Mouse (Mus musculus) cerebellum, adult 11-12 months (tissue): Measurements from ENCODE around the gene Parp2.
"Not testable (repeated sequence)": the region's sequence is repeated elsewhere in the genome, so short reads cannot be mapped to it uniquely, and the experiment has no call there.

Source experiments
- DNase-seq: peaks from one replicate; pipeline ENCODE4 v3.0.0; 2022

Gene Parp2

DNA sequence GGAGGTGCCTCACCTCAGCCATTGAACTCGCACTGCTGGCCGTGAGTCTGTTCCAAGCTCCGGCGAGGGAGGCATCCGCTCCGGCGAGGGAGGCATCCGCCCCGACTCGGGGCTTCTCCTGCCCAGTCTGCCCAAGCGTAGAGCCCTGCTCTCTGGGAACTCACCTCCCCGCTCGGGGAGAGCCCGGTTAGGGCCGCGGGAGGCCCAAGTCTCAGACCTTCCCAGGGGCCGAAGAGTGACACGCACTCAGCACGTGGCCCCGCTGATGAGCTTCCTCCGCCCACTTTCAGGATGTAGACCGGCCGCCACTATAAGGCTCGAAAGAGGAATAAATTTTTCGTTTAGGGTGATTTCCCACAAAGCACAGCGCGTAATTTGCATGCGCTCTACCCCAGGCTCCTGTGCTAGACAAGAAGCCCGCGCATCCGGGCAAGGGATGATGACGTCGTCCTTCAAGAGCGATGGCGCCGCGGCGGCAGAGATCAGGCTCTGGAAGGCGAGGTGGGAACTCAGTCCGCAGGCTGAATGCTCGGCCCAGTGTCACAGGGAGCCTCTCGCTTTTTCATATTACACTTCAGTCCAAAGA lies at the start of gene Parp2, which contains the start of gene Ccnb1ip1:
Gene Parp2 (plus strand): TSS at position 355 of the 586 bp plus-strand sequence.
Gene Ccnb1ip1 (minus strand): TSS at position 246 of the 586 bp plus-strand sequence.
- DNase-seq, result peak; percentile 99

DNA sequence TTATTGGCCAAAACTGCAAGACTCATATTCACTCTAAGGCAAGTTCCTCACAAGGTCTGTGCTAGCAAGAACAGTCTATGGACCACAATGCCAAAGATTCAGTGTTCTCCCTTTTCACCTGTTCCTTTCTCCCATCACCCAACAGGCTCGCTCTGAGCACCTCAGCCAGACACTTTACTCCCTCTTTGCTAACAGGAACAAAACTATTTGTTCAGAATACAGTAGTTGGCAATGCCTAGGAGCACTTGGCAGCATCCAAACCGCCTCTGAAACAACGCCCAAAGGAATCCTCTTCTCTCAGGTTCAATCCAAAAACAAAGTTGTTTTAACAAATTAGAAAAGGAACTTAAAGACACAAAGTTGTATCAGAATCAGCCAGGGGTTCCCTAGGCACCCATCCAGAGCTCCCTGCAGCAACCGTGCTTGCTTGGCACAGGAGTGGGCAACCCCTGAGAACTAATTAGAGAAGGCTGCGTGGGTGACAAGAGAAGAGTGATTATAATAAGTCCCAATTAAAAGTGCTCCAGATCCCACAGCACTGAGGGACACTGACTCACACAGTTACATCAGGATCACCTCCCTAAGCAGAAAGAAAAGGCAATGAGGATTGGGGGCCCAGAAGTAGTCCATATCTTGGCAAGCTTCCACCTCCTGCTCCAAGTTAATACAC lies 49.1 kb upstream of the Parp2 start:
- DNase-seq, result no peak

GRCm38 (mm10) chr14:50765736-50766135 lies 41.9 kb upstream of the Parp2 start:
- DNase-seq, result no peak

DNA sequence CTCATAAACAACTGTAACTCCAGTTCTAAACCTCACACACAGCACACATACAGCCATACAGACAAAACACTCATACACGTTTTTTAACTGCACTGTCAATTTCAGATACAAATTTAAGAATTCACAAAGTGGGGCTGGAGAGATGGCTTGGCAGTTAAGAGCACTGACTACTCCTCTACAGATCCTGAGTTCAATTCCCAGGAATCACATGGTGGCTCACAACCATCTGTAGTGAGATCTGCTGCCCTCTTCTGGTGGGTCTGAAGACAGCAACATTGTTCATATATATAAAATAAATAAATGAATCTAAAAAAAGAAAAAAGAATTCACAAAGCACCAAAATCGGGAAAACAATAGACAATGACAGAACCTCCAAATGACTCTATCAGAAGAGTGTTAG lies 36.3 kb upstream of the Parp2 start:
- no peak for DNase-seq

GRCm38 (mm10) chr14:50782166-50782565 lies 25.5 kb upstream of the Parp2 start:
- DNase-seq, result no peak

GRCm38 (mm10) chr14:50784391-50785250 lies 23.0 kb upstream of the Parp2 start:
- DNase-seq, result no peak

GRCm38 (mm10) chr14:50785251-50785637 lies 22.4 kb upstream of the Parp2 start, which contains the start of gene Ttc5:
TSS of gene Ttc5 (minus strand) at chr14:50785519.
- peak; percentile 80 for DNase-seq

- DNase-seq, result no peak
Observed at GRCm38 (mm10) chr14:50788157-50788556, 19.5 kb upstream of the Parp2 start.

- DNase-seq, result no peak
Observed at GRCm38 (mm10) chr14:50795261-50795935, 12.2 kb upstream of the Parp2 start.

DNA sequence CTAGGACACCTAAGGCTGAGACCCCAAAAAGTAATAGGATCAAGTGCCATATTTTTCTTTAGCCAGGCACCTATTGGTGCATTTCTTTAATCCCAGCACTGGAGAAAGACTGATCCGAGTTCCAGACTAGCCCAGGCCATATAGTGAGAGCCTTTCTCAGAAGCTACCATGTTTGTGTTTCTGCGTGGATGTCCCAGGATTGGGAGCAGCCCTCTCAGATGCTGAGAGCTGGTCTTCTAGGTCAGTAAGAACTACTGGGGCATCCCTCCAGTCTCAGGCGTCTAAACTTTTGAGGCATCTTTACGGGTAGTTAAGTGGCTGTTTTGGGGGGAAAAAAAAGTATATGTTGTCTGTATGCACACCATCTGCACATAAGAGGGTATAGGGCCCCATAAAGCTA lies 11.7 kb upstream of the Parp2 start:
- DNase-seq, result no peak

DNA sequence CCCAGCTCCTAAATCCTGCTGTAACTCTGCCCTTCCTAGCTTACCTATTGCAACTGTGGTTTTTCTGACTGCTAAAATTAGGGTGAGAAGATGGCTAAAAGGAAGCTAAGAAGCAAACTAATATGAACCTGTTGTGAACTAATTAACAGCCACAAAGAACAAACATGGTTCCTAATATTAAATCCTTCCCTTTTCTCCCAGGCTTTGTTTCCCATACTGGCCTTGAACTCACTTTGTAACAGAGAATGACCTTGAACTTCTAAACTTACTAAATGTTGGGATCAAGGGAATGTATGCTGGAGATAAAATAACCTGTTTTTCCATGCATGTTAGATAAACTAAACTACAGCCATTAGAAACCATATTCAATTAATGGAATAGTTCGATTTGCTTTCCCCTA lies 11.2 kb upstream of the Parp2 start:
- no peak for DNase-seq

DNA sequence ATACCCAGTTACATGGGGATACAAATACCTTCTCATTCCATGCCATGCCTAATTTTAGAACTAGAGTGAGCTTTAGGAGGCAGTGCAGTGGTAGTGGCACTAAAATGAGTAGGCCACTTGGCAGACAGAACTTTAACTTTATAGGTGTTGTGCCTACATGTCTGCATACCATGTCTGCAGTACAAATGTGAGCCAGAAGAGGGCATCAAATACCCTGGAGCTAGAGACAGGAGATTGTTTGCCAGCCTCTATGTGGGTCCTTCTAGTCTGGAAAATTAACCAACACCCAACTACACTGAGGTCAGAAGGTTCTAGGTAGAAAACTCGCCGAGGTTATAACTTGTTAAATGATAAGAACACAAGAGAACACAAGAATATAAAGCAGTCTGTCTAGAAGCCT lies 9.1 kb upstream of the Parp2 start:
- no peak for DNase-seq

DNA sequence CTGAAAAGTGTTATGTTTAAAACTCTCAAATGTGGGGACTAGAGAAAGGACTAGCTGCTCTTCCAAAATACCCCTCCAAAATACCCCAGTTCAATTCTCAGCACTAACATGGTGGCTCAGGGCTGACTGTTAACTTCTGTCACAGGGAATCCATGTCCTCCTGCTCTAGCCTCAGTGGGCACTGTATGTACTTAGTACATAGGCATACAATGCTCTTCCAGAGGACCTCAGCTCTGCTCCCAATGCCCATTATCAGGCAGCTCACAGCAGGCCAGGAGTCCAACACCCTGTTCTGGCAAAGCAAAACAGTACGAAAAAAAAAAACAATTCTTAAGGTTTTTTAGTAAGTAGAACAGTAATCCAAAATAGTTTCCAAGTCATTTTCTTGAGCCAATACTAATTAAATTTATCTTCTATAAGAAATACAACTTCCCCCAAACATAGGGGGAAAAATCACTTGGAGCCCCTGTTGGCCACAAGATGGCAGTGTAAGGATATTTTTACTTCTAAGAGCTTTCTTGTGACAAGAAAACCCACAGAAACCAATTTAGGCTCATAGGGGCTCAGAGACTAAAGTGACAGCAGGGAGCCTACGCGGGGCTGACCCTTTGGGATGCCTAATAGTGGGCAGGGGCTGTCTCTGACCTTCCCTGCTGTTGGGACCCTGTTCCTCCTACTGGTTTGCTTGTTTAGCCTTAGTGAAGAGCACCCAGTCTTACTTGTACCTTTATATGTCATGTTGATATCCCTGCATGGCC lies 8.0 kb upstream of the Parp2 start:
- DNase-seq, result peak; percentile 28

DNA sequence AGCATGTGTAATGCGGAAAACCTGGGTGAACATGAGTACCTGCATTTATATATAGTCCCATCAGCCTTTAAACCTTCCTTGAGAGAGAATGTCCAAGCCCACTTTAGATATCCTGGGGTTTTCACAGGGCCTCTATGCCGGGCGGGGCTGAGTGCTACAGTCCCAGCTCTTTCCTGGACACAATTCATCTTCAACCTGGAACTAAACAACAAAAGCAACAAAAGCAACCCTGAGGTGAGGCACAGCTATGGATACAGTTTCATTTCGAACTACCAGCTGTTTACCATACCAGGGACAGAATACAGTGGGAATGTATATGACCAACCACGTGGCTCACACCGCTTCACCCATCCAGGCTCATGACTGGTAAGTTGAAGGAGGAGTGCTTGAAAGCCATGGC lies 5.2 kb upstream of the Parp2 start:
- no peak for DNase-seq

DNA sequence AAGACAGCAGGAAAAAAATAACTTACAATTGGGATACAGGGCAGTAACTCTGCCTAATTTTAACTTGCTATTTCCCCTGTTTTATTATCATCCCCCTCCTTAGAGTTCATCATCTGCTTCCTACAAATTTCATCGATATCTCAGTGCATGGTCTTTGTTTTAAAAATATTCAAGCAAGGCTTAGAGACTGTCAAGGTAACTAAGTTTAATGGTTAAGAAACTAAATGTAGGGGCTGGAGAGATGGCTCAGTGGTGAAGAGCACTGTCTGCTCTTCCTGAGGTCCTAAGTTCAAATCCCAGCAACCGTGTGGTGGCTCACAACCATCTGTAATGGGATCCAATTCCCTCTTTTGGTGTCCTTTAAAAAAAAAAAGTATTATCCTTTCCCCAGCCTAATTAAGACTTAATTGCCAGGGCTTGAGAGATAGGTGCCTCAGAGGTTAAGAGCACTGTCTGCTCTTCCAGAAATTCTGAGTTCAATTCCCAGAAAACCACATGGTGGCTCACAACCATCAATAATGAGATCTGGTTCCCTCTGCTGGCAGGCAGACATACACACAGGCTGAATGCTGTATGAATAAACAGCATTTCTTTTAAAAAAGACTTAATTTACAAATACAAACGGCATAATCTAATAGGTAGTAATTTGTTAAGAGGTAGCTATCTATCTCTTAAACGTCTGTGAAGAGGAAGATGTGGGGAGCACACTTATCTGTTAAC lies 4.6 kb upstream of the Parp2 start:
- DNase-seq, result no peak

DNA sequence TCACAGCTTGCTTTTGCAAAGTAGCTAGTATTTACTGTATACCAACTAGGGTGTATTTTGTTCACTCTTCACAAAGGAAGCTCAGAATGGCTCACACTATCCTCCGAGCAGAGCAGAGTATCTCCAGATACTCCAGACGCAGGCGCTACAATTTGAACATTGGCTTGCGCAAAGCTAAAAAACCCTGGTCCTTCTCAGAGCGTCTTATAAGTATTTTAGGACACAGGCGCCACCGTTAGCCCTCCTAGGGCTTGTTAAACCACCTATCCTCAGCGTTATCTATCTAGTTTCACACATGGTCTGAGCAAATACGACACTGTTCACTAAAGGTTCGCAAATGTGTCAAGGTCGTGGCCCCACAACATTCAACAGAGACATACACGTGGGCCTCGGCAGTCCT lies 3.0 kb upstream of the Parp2 start:
- no peak for DNase-seq

GRCm38 (mm10) chr14:50806469-50806868 lies 1.2 kb upstream of the Parp2 start:
- not testable (repeated sequence) for DNase-seq

GRCm38 (mm10) chr14:50813060-50813459 lies 5.4 kb downstream of the Parp2 start:
- no peak for DNase-seq

DNA sequence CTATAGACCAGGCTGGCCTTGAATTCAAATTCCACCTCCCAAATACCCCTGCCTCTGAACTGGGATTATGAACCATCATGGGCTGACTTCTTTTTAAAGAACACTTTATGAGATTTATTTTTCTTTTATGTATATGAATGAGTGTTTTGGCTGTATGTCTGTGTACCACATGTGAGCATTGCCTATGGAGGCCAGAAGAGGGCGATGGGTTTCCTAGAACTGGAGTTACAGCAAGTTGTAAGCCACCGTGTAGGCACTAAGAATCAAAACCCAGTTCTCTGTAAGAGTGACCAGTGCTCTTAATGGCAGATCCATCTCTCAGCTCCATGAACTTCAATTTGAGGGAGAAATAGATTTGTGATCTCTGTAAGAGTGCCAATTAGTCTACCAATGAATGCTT lies 15.6 kb downstream of the Parp2 start:
- no peak for DNase-seq

DNA sequence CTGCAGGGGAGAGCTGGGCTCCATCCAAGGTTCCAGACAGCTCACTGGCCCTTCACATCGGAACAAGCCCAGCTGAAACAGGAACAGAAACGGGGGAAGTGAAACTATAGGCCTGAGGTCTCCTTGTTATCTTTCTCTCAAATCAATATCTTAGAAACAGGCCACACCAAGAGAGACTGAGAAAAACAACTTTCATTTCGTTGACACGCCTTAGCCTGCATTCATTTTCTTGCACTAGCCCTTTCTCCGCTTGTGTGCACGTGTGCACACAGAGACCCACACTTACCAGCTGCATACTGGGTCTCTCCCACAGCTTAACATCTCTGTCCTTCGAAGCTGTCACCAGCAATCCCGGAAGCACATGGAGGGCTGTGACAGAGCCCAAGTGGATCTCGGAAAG lies 16.6 kb downstream of the Parp2 start:
- DNase-seq, result no peak

GRCm38 (mm10) chr14:50826579-50826978 lies 18.9 kb downstream of the Parp2 start:
- DNase-seq, result no peak

- DNase-seq, result no peak
Observed at GRCm38 (mm10) chr14:50829878-50830277, 22.2 kb downstream of the Parp2 start.
